Mouse (Mus musculus): ENCODE data around the gene Sptb.

DNA sequence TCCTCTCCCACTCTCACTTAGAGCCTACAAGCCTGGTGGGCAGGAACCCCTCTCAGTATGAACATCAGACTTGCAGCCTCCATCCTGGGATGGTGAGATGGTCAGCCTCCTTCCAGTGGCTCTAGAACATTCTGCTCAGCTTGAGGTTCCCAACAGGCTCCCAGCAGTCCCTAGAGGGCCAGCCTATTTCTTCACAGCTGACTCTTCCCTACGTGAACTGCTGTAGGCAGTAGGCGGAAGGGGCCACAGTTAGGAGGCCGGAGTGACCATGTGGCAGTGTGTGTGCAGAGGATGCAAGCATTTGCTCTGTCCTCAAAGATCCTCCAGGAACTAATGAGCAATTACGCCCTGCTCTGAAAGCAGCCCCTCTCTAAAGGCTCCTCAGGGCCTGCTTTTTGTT, 92.2 kb downstream of the Sptb start:
- TF ChIP-seq MYOD1 (IDR thresholded peaks at IDR 0.05; ENCODE audit: control insufficient read depth in 1 of 3, insufficient read length in 2 of 3, low read depth in 2 of 3) (no peak), MAX (IDR thresholded peaks at IDR 0.05; ENCODE audit: low read depth) (no peak), POLR2AphosphoS2 (IDR thresholded peaks at IDR 0.05; ENCODE audit: insufficient read length, low read depth) (no peak), CEBPB (IDR thresholded peaks at IDR 0.05; ENCODE audit: insufficient read depth, poor library complexity, severe bottlenecking) (no peak), MYOG (IDR thresholded peaks at IDR 0.05; ENCODE audit: control insufficient read depth in 1 of 3, insufficient read depth in 1 of 3, insufficient read length in 2 of 3, low read depth in 2 of 3) (no peak), POLR2A (IDR thresholded peaks at IDR 0.05; ENCODE audit: insufficient read length, low read depth) (no peak), E2F4 (IDR thresholded peaks at IDR 0.05; ENCODE audit: insufficient read depth) (no peak), USF1 (IDR thresholded peaks at IDR 0.05; ENCODE audit: low read depth) (no peak)
